Mouse (Mus musculus) bone marrow, adult 2 months (tissue): ENCODE results near the gene Polg. TPM values are rescaled to one million over a fixed set of nuclear protein-coding genes. Genes with fewer than 3 reads are reported as not detected.

Experiments used
- H3K27ac ChIP-seq: fragments of 200-500 bp; 2 replicates; pipeline ENCODE4 v1.5.1; 2012; ENCODE audit warnings: low read depth, mild to moderate bottlenecking, control low read depth, inconsistent platforms, low read length; ENCODE audit not compliant: control insufficient read depth, poor library complexity, insufficient read depth
- H3K4me1 ChIP-seq: fragments of 200-500 bp; 2 replicates; pipeline ENCODE4 v1.6.1; 2011; ENCODE audit warnings: low read length; ENCODE audit not compliant: control insufficient read depth, insufficient read depth
- H3K4me3 ChIP-seq: fragments of 200-500 bp; replicated peaks from 2 replicates; pipeline ENCODE3; 2011; ENCODE audit warnings: mild to moderate bottlenecking, low read depth, low read length, control low read depth; ENCODE audit not compliant: control insufficient read depth
- CTCF ChIP-seq: fragments of 200-500 bp; IDR thresholded peaks from 2 replicates; pipeline ENCODE4 v1.5.1; 2011; ENCODE audit warnings: low read length, control low read depth; ENCODE audit not compliant: control insufficient read depth, insufficient read depth
- POLR2A ChIP-seq: fragments of 200-500 bp; IDR thresholded peaks from 2 replicates; pipeline ENCODE4 v1.6.1; 2011; ENCODE audit warnings: low read depth, mild to moderate bottlenecking, control low read depth, low read length, borderline replicate concordance; ENCODE audit not compliant: control insufficient read depth
- WGBS: fragments of 180-500 bp; shearing (Covaris S2); methylation state at CpG from one replicate; pipeline ENCODE4 v1.1.7; 2018; 5-methylcytosine and 5-hydroxymethylcytosine counted together
- polyA plus RNA-seq: library from polyadenylated mRNA; stranded (reverse); fragments of >200 nt; gene quantifications from 2 replicates; pipeline ENCODE4 v1.2.4, GENCODE M21; 2011; ENCODE audit warnings: low replicate concordance; ENCODE audit not compliant: missing spikeins, insufficient read depth, insufficient read length

The Polg gene
- polyA plus RNA-seq, 1 experiment = 180 TPM

DNA sequence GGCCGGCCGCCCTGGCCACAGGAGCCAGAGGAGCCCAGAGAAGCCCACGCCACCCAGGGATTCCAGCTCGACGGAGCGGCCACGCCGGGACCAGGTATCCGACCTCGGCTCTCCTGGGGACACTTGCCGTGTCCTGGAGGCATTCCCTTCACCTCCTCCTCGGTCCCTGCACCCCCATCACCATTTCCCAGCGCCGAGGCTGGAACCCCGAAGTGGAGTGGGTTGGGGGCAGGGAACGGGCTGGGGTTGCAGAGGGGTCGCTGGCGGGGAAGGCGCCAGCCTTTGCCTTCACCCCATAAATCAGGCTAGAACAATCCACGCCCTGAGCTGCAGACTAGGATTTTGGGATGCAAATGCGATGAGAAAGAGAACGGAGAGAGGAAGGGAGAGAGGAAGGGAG, 39.2 kb upstream of the Polg start:
- Histone ChIP-seq H3K4me3 (no peak overlapping the region), H3K27ac (no peak overlapping the region), H3K4me1 (no peaks in the 10 kb centered on the region)
- TF ChIP-seq CTCF = no peak
- no peak for TF ChIP-seq POLR2A
- WGBS = 7% methylated on average over 22 of the region's 22 CpGs

DNA sequence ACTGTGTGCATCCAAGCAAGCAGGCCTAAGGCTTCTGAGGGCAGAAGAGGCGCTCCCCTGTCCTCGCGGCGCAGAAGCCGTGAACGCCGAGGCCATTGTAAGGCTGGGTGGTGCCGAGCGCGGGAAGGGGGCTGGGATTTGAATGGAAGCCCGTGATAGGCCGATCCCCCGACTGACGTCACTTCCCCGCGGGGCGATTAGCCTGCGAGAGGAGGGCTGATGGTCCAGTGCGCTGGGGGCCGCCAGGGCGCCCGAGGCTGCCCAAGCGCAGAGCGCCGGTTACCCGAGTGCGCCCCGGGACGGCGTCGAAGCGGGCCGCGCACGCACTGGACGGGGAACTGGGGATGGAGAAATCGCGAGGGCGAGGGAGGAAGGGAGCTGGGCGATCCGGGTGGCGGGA, 38.6 kb upstream of the Polg start:
- Histone ChIP-seq H3K4me3 (no peak overlapping the region), H3K27ac (no peak overlapping the region; the same call in 1 of the 2 replicates), H3K4me1 (no peaks in the 10 kb centered on the region)
- TF ChIP-seq POLR2A = no peak
- no peak for TF ChIP-seq CTCF
- 3% methylated on average over 41 of the region's 42 CpGs for WGBS

DNA sequence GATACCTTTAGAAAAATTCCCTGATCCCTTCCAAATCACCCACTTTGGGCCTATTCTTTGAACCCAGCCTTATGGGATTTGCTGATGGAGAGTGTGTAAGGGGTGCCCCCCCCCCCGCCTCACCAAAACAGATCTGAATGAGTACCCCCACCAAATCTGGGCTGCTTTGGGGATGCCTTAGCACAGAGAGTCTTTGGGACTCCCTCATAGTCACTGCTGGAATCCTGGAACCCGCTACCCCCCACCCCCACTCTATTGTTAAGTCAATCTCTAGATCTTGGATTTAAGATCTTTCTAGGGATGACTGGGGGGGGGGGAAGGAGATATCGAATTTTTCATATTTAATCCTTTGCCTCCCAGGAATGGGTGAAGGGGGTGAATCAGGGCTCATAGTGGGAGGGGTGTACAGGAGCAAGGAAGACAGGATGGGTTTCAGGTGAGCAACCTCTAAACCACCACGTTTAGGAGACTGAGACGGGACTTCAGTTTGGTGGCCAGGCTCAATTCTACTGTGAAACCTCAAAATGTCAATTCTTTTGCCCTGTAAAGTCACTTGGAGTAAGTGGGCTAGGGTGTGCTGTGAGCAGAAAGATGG, 37.6 kb upstream of the Polg start:
- no peak for TF ChIP-seq CTCF
- no peak for TF ChIP-seq POLR2A
- Histone ChIP-seq H3K4me3 (no peak overlapping the region), H3K27ac (no peak overlapping the region), H3K4me1 (no peaks in the 10 kb centered on the region)
- 8% methylated on average over 5 of the region's 5 CpGs for WGBS

DNA sequence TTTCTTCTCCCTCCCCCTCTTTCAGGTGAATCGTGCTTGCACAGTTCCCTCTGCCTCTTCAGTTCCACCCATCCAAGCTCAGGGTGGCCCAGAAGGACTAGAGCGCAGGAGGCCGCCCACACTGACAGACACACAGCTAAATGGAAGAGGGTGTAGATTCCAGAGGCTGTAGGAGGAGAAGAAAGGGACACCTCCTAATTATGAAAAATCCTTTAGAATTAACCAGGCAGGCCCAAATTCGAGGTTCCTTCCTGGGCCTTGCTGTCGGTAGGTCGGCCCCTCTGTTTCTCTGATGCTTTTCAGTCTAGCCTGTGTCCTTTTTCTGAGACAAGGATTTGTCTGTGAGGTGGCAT, 36.9 kb upstream of the Polg start:
- Histone ChIP-seq H3K4me1 (no peaks in the 10 kb centered on the region), H3K27ac (no peak overlapping the region), H3K4me3 (no peak overlapping the region)
- TF ChIP-seq POLR2A = no peak
- TF ChIP-seq CTCF = no peak
- 25% methylated on average over 6 of the region's 6 CpGs for WGBS

DNA sequence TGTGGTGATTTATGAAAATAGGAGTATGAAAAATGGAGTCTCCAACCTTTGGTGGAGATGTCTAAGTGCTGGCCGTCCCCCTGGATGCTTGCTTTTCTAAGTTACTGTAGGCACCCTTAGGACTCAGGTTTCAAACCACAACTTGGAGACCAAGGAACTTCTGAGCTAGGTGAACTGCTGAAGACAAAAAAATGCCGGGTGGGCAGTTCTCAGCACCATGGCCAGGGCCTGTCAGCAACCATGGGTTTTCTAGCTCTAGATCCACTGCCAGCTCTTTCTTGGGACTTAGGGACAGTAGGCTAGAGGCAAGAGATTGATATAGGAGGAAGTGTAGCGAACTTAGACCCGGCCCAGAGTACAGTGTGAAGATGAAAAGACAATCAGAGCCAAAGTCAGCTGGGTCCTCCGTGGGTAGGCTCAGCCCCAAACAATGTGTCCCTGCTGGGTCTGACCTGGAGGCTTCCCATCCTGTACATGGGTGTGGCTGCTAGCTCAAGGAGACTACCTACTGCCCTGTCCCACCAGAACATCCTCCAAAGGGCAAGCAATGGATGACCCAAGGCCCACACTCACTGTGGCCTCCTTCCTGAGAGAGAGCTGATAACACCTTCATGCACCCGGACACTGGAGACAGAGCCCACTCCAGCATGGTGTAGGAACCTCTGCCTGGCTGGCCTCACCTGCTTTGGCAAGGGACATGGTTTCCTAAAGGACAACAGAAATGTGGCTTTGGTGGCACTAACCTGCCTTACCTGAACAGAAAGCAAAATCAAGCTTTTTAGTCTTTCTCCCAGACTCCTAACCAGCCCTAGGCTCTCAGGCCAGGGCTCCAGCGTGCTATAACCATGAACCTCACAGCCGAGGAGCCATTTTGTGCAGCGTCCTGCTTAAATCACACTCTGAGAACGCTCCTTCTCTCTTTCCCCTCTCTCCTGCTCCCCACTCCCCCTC, 36.3 kb upstream of the Polg start:
- Histone ChIP-seq H3K4me3 (no peak overlapping the region), H3K27ac (no peak overlapping the region), H3K4me1 (no peaks in the 10 kb centered on the region)
- 8% methylated on average over 10 of the region's 10 CpGs for WGBS
- TF ChIP-seq CTCF = no peak
- TF ChIP-seq POLR2A = no peak

DNA sequence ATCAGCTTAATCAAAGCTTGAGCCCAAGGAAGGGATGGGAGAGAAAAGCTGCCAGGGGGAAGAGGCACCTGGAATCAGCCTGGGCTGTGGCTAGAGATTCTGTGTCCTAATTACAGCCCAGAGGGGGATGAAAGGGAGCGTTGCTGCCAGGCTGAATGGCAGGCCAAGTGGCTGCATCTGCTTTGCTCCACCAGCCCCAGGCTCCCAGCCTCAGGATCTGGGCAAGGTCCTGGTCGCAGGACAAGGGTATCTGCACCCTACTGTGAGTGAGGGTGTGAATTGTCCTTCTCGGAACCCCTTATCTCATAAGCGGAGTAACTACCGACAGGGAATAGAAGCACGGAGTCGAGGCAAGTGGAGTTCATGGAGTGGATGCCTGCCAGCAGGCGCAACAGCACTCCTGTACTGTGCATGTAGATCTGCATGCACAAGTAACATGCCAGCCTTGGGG, 35.4 kb upstream of the Polg start:
- TF ChIP-seq POLR2A (no peak), CTCF (no peak)
- 5% methylated on average over 8 of the region's 8 CpGs for WGBS
- Histone ChIP-seq H3K4me3 (no peak overlapping the region), H3K4me1 (no peaks in the 10 kb centered on the region), H3K27ac (no peak overlapping the region; the same call in 1 of the 2 replicates)

DNA sequence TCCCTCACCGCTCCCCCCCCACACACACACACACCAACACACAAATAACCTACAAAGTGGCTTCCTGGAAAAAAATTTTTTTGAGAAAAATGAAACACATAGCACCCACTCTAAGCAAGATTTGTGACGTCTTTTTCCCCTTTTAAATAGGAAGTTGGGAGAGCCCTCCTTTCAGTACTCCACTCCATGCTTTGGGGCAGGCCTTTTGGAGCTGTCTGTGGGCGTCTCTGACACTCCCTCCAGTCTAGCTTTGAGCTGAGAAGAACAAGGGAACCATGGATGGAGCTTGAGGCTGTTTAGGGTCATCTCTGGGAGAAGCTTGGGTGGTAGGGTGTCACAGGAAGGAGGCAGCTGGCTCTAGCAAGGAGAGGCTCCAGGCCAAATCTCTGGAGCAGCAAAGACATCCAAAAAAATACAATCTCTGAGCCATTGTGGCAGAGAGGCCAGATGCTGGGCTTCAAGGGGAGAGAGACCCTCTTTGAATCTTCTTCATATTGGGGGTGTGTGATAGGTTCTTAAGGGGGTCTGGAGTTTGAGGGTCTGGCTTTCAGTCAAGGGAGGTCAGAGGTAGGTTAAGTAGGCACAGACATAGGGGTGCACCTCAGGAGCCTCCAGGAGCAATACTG, 34.6 kb upstream of the Polg start:
- H3K4me3 ChIP-seq = no peak overlapping the region
- no peaks in the 10 kb centered on the region for H3K4me1 ChIP-seq
- 18% methylated on average over 3 of the region's 3 CpGs for WGBS
- H3K27ac ChIP-seq = no peak overlapping the region
- TF ChIP-seq POLR2A (no peak), CTCF (no peak)
